Mouse (Mus musculus): ENCODE data around the gene Gm8439. TPM values are rescaled to one million over a fixed set of nuclear protein-coding genes. Genes with fewer than 3 reads are reported as not detected.

Gm8439 gene
- polyA plus RNA-seq (2012; ENCODE audit: insufficient read depth, low replicate concordance) = not detected in 2 replicates

GRCm38 (mm10) chr4:120588445-120588844 is at the start of gene Gm8439:
Gene Gm8439 (plus strand): TSS chr4:120588745.
- H3K4me3 ChIP-seq (replicated peaks) = peak within 1 kb of the TSS; percentile 67
- H3K4me1 ChIP-seq = peaks cover 19% of the 10 kb centered on the region
- peaks cover 49% of the 10 kb centered on the region for H3K27me3 ChIP-seq (replicated peaks)
- TF ChIP-seq FLI1 (IDR thresholded peaks at IDR 0.05; ENCODE audit: low read length) (no peak), GATA1 (IDR thresholded peaks at IDR 0.05; ENCODE audit: borderline replicate concordance, low read length) (no peak)
- no peaks in the 10 kb centered on the region for H3K9me3 ChIP-seq
- no peaks in the 10 kb centered on the region for H3K36me3 ChIP-seq (replicated peaks; ENCODE audit: low read length)

- no peak for TF ChIP-seq GATA1 (IDR thresholded peaks at IDR 0.05; ENCODE audit: borderline replicate concordance, low read length)
- Histone ChIP-seq H3K27me3 (replicated peaks) (no peaks in the 10 kb centered on the region), H3K9me3 (no peaks in the 10 kb centered on the region), H3K4me1 (no peaks in the 10 kb centered on the region), H3K36me3 (replicated peaks; ENCODE audit: low read length) (peaks cover 96% of the 10 kb centered on the region), H3K4me3 (replicated peaks) (no peak overlapping the region)
Observed at GRCm38 (mm10) chr4:120544896-120545295, 43.6 kb upstream of the Gm8439 start.

- H3K4me1 ChIP-seq = no peaks in the 10 kb centered on the region
- H3K27me3 ChIP-seq (replicated peaks) = no peaks in the 10 kb centered on the region
- H3K9me3 ChIP-seq = no peaks in the 10 kb centered on the region
- H3K36me3 ChIP-seq (replicated peaks; ENCODE audit: low read length) = peaks cover 95% of the 10 kb centered on the region
- TF ChIP-seq FLI1 (IDR thresholded peaks at IDR 0.05; ENCODE audit: low read length) = no peak
- no peak for TF ChIP-seq GATA1 (IDR thresholded peaks at IDR 0.05; ENCODE audit: borderline replicate concordance, low read length)
- H3K4me3 ChIP-seq (replicated peaks) = no peak overlapping the region
Observed at GRCm38 (mm10) chr4:120556592-120556991, 32.0 kb upstream of the Gm8439 start.

- H3K36me3 ChIP-seq (replicated peaks; ENCODE audit: low read length) = peaks cover 47% of the 10 kb centered on the region
Observed at GRCm38 (mm10) chr4:120565726-120566125, 22.8 kb upstream of the Gm8439 start.

GRCm38 (mm10) chr4:120568005-120568404 is 20.5 kb upstream of the Gm8439 start:
- Histone ChIP-seq H3K4me3 (replicated peaks) (no peak overlapping the region), H3K36me3 (replicated peaks; ENCODE audit: low read length) (peaks cover 29% of the 10 kb centered on the region), H3K4me1 (peaks cover 49% of the 10 kb centered on the region), H3K9me3 (no peaks in the 10 kb centered on the region), H3K27me3 (replicated peaks) (peaks cover 9% of the 10 kb centered on the region)
- no peak for TF ChIP-seq GATA1 (IDR thresholded peaks at IDR 0.05; ENCODE audit: borderline replicate concordance, low read length)
- TF ChIP-seq FLI1 (IDR thresholded peaks at IDR 0.05; ENCODE audit: low read length) = no peak

More at GRCm38 (mm10) chr4:120565726-120566125, 22.8 kb upstream of the Gm8439 start:
- H3K9me3 ChIP-seq = no peaks in the 10 kb centered on the region
- H3K27me3 ChIP-seq (replicated peaks) = no peaks in the 10 kb centered on the region
- peaks cover 45% of the 10 kb centered on the region for H3K4me1 ChIP-seq
- H3K4me3 ChIP-seq (replicated peaks) = no peak overlapping the region
- TF ChIP-seq FLI1 (IDR thresholded peaks at IDR 0.05; ENCODE audit: low read length) (no peak), GATA1 (IDR thresholded peaks at IDR 0.05; ENCODE audit: borderline replicate concordance, low read length) (no peak)

- TF ChIP-seq GATA1 (IDR thresholded peaks at IDR 0.05; ENCODE audit: borderline replicate concordance, low read length) (no peak), FLI1 (IDR thresholded peaks at IDR 0.05; ENCODE audit: low read length) (no peak)
- peaks cover 19% of the 10 kb centered on the region for H3K36me3 ChIP-seq (replicated peaks; ENCODE audit: low read length)
- H3K27me3 ChIP-seq (replicated peaks) = peaks cover 13% of the 10 kb centered on the region
- H3K4me3 ChIP-seq (replicated peaks) = peak overlapping the region; percentile 99
- H3K9me3 ChIP-seq = no peaks in the 10 kb centered on the region
- H3K4me1 ChIP-seq = peaks cover 49% of the 10 kb centered on the region
Observed at GRCm38 (mm10) chr4:120569025-120569424, 19.5 kb upstream of the Gm8439 start.

- H3K9me3 ChIP-seq = no peaks in the 10 kb centered on the region
- TF ChIP-seq GATA1 (IDR thresholded peaks at IDR 0.05; ENCODE audit: borderline replicate concordance, low read length) (peak; percentile 47; the same call in 1 of the 3 replicates), FLI1 (IDR thresholded peaks at IDR 0.05; ENCODE audit: low read length) (no peak)
- H3K4me1 ChIP-seq = peaks cover 47% of the 10 kb centered on the region
- peaks cover 11% of the 10 kb centered on the region for H3K36me3 ChIP-seq (replicated peaks; ENCODE audit: low read length)
- peak within 1 kb of the TSS; percentile 99 for H3K4me3 ChIP-seq (replicated peaks)
- H3K27me3 ChIP-seq (replicated peaks) = peaks cover 15% of the 10 kb centered on the region
Observed at GRCm38 (mm10) chr4:120569486-120570437, 18.8 kb upstream of the Gm8439 start, which contains the start of gene Ctps. Gene Ctps (minus strand): TSS chr4:120570276.

- Histone ChIP-seq H3K4me1 (peaks cover 45% of the 10 kb centered on the region), H3K4me3 (replicated peaks) (peak overlapping the region; percentile 99), H3K27me3 (replicated peaks) (peaks cover 15% of the 10 kb centered on the region), H3K36me3 (replicated peaks; ENCODE audit: low read length) (peaks cover 3% of the 10 kb centered on the region), H3K9me3 (no peaks in the 10 kb centered on the region)
- TF ChIP-seq GATA1 (IDR thresholded peaks at IDR 0.05; ENCODE audit: borderline replicate concordance, low read length) (no peak), FLI1 (IDR thresholded peaks at IDR 0.05; ENCODE audit: low read length) (no peak)
Observed at GRCm38 (mm10) chr4:120570438-120571069, 18.0 kb upstream of the Gm8439 start.

GRCm38 (mm10) chr4:120571070-120571464 is 17.5 kb upstream of the Gm8439 start:
- Histone ChIP-seq H3K4me3 (replicated peaks) (peak overlapping the region; percentile 99), H3K27me3 (replicated peaks) (peaks cover 15% of the 10 kb centered on the region), H3K9me3 (no peaks in the 10 kb centered on the region), H3K4me1 (peaks cover 45% of the 10 kb centered on the region), H3K36me3 (replicated peaks; ENCODE audit: low read length) (no peaks in the 10 kb centered on the region)
- TF ChIP-seq FLI1 (IDR thresholded peaks at IDR 0.05; ENCODE audit: low read length) = no peak
- TF ChIP-seq GATA1 (IDR thresholded peaks at IDR 0.05; ENCODE audit: borderline replicate concordance, low read length) = no peak
